Comparison of ENCODE assay signal across 8 mouse cellular contexts in genomic region chr7:101348312-101348711, GRCm38 (mm10). TPM values are rescaled to one million over a fixed set of nuclear protein-coding genes. Genes with fewer than 3 reads are reported as not detected.
A peak's percentile ranks its signal among the peaks of the same experiment; 100 is the strongest.
DNase-seq lines count a peak whose midpoint lies in the region; ATAC-seq and TF ChIP-seq lines count a peak whose summit lies in the region.

No protein-coding gene starts in this region.

- ATAC-seq in forebrain, postnatal 0 days, result peak; percentile 3; the same call in 1 of the 2 replicates
- ATAC-seq in limb, embryonic 14.5 days (ENCODE audit: low FRiP score, low read depth), result peak; percentile 17; the same call in 1 of the 2 replicates
- no peak for ATAC-seq in stomach, embryonic 14.5 days (ENCODE audit: insufficient number of reproducible peaks, insufficient read depth, low FRiP score, low read depth)

- no peaks in the 10 kb centered on the region; the same call in 1 of the 2 replicates for H3K4me1 ChIP-seq in forebrain, postnatal 0 days (ENCODE audit: insufficient read depth)
- H3K4me1 ChIP-seq in limb, embryonic 14.5 days (ENCODE audit: control insufficient read depth, insufficient read depth, low read length), result peaks cover 4% of the 10 kb centered on the region; the same call in 1 of the 2 replicates
- H3K4me1 ChIP-seq in stomach, embryonic 14.5 days (ENCODE audit: control insufficient read depth, insufficient read depth, low read length), result peaks cover 12% of the 10 kb centered on the region; the same call in 1 of the 2 replicates

- TF ChIP-seq POLR2A in limb, embryonic 14.5 days (IDR thresholded peaks at IDR 0.05; ENCODE audit: borderline replicate concordance, extremely low read depth, insufficient read depth, insufficient read length), result 0 out of 2 replicates have a peak, but pooled peaks have one; percentile 5

- H3K9ac ChIP-seq in forebrain, postnatal 0 days, result peak overlapping the region; percentile 43
- peak overlapping the region; percentile 61 for H3K9ac ChIP-seq in limb, embryonic 14.5 days (ENCODE audit: low read depth, low read length, severe bottlenecking)
- peak overlapping the region; percentile 18; the same call in 1 of the 2 replicates for H3K9ac ChIP-seq in stomach, embryonic 14.5 days (replicated peaks; ENCODE audit: low read depth, low read length)

- H3K27me3 ChIP-seq in forebrain, postnatal 0 days (ENCODE audit: insufficient read depth, low read length), result no peaks in the 10 kb centered on the region
- H3K27me3 ChIP-seq in limb, embryonic 14.5 days (ENCODE audit: control insufficient read depth, insufficient read depth, low read length), result no peaks in the 10 kb centered on the region; the same call in 1 of the 2 replicates
- no peaks in the 10 kb centered on the region for H3K27me3 ChIP-seq in stomach, embryonic 14.5 days (ENCODE audit: control insufficient read depth, insufficient read depth, low read length)

- no peaks in the 10 kb centered on the region for H3K36me3 ChIP-seq in forebrain, postnatal 0 days (ENCODE audit: insufficient read depth)
- no peaks in the 10 kb centered on the region for H3K36me3 ChIP-seq in limb, embryonic 14.5 days (ENCODE audit: control insufficient read depth, insufficient read depth, low read length)
- H3K36me3 ChIP-seq in stomach, embryonic 14.5 days (ENCODE audit: control insufficient read depth, insufficient read depth, low read length), result peaks cover 4% of the 10 kb centered on the region; the same call in 1 of the 2 replicates

- H3K27ac ChIP-seq in forebrain, postnatal 0 days (ENCODE audit: low read depth, low read length), result no peak overlapping the region
- no peak overlapping the region for H3K27ac ChIP-seq in limb, embryonic 14.5 days (replicated peaks; ENCODE audit: low read depth, low read length)
- H3K27ac ChIP-seq in stomach, embryonic 14.5 days (ENCODE audit: low read length), result no peak overlapping the region

- no peaks in the 10 kb centered on the region for H3K9me3 ChIP-seq in forebrain, postnatal 0 days (ENCODE audit: low read length)
- no peaks in the 10 kb centered on the region for H3K9me3 ChIP-seq in limb, embryonic 14.5 days (ENCODE audit: control insufficient read depth, low read length)
- H3K9me3 ChIP-seq in stomach, embryonic 14.5 days (ENCODE audit: control insufficient read depth, low read depth, low read length), result no peaks in the 10 kb centered on the region

- TF ChIP-seq CTCF in forebrain, postnatal 0 days (IDR thresholded peaks at IDR 0.05; ENCODE audit: low read depth), result no peak

- 4% methylated on average over 13 of the region's 13 CpGs for WGBS in forebrain, postnatal 0 days
- 2% methylated on average over 13 of the region's 13 CpGs for WGBS in limb, embryonic 14.5 days
- 6% methylated on average over 13 of the region's 13 CpGs for WGBS in stomach, embryonic 14.5 days

- peak; percentile 6 for DNase-seq in 3T3-L1 (ENCODE audit: low read depth, low spot score)
- DNase-seq in CD4-positive, CD25-positive, alpha-beta regulatory T cell, adult 2 months (ENCODE audit: low read depth, low spot score), result peak; percentile 37
- DNase-seq in forebrain, postnatal 0 days, result no peak
- no peak for DNase-seq in limb, embryonic 14.5 days (ENCODE audit: low spot score)
- DNase-seq in c-Kit-positive CD71-positive TER-119-positive erythroid progenitor cells, embryonic 14.5 days (ENCODE audit: low spot score), result no peak
- no peak for DNase-seq in cerebellum, adult 11 months
- DNase-seq in lung, postnatal 14 days, result no peak

- peak overlapping the region; percentile 52 for H3K4me3 ChIP-seq in forebrain, postnatal 0 days (ENCODE audit: low read depth, low read length)
- peak overlapping the region; percentile 61 for H3K4me3 ChIP-seq in limb, embryonic 14.5 days (replicated peaks; ENCODE audit: low read length)
- peak overlapping the region; percentile 56 for H3K4me3 ChIP-seq in stomach, embryonic 14.5 days (ENCODE audit: low read depth, low read length)

- peak overlapping the region; percentile 97 for H3K4me2 ChIP-seq in forebrain, postnatal 0 days (ENCODE audit: low read depth)
- H3K4me2 ChIP-seq in limb, embryonic 14.5 days (replicated peaks; ENCODE audit: low read depth, low read length, severe bottlenecking), result peak overlapping the region; percentile 99
- H3K4me2 ChIP-seq in stomach, embryonic 14.5 days (replicated peaks; ENCODE audit: low read depth, low read length), result peak overlapping the region; percentile 98

RNA-seq across cellular contexts. Expression of gene Arap1, which starts 0.4 kb away (rescaled TPM):
- total RNA-seq in forebrain, postnatal 0 days (2014; rRNA removed), result 14.3 and 15.8 TPM in 2 replicates
- 8.0 and 10.5 TPM in 2 replicates for polyA plus RNA-seq in forebrain, postnatal 0 days (2015; fragmentation: Nextera tagmentation; extraction: Ambion mirVana)
- 92.6 and 99.2 TPM in 2 replicates for polyA plus RNA-seq in limb, embryonic 14.5 days (2012; rRNA removed)
- 77.1 and 87.3 TPM in 2 replicates for polyA plus RNA-seq in limb, embryonic 14.5 days (2014; fragmentation: Nextera tagmentation; extraction: Ambion mirVana)
- polyA plus RNA-seq in stomach, embryonic 14.5 days (2014; fragmentation: Nextera tagmentation; extraction: Ambion mirVana), result 119 and 131 TPM in 2 replicates

RNA-seq across cellular contexts. Expression of gene Stard10, which starts 31.4 kb away (rescaled TPM):
- total RNA-seq in forebrain, postnatal 0 days (2014; rRNA removed), result 17.3 and 24.5 TPM in 2 replicates
- 11.0 and 12.2 TPM in 2 replicates for polyA plus RNA-seq in forebrain, postnatal 0 days (2015; fragmentation: Nextera tagmentation; extraction: Ambion mirVana)
- 26.3 and 28.1 TPM in 2 replicates for polyA plus RNA-seq in limb, embryonic 14.5 days (2012; rRNA removed)
- 30.7 and 32.1 TPM in 2 replicates for polyA plus RNA-seq in limb, embryonic 14.5 days (2014; fragmentation: Nextera tagmentation; extraction: Ambion mirVana)
- 123 and 128 TPM in 2 replicates for polyA plus RNA-seq in stomach, embryonic 14.5 days (2014; fragmentation: Nextera tagmentation; extraction: Ambion mirVana)

RNA-seq across cellular contexts. Expression of gene Atg16l2, which starts 46.3 kb away (rescaled TPM):
- total RNA-seq in forebrain, postnatal 0 days (2014; rRNA removed), result 35.3 and 51.9 TPM in 2 replicates
- 13.9 and 21.6 TPM in 2 replicates for polyA plus RNA-seq in forebrain, postnatal 0 days (2015; fragmentation: Nextera tagmentation; extraction: Ambion mirVana)
- 31.1 and 35.2 TPM in 2 replicates for polyA plus RNA-seq in limb, embryonic 14.5 days (2012; rRNA removed)
- polyA plus RNA-seq in limb, embryonic 14.5 days (2014; fragmentation: Nextera tagmentation; extraction: Ambion mirVana), result 14.5 and 17.0 TPM in 2 replicates
- polyA plus RNA-seq in stomach, embryonic 14.5 days (2014; fragmentation: Nextera tagmentation; extraction: Ambion mirVana), result 12.0 and 16.2 TPM in 2 replicates

Comparison
In these comparisons a context has a peak if more than half of its experiments do, and no peak if none do; other contexts are left out.
1. DNase-seq: peak in 3T3-L1 (single experiment) and CD4-positive, CD25-positive, alpha-beta regulatory T cell, adult 2 months (single experiment); none in forebrain, postnatal 0 days (single experiment), limb, embryonic 14.5 days (single experiment), c-Kit-positive CD71-positive TER-119-positive erythroid progenitor cells, embryonic 14.5 days (single experiment), cerebellum, adult 11 months (single experiment) and lung, postnatal 14 days (single experiment).
2. Peak in every context shown above with its lines, with median percentiles within 50 percentile points of each other: H3K4me2 ChIP-seq, H3K4me3 ChIP-seq and H3K9ac ChIP-seq.